Mouse (Mus musculus): ENCODE results near the gene Syt7. TPM values are rescaled to one million over a fixed set of nuclear protein-coding genes. Genes with fewer than 3 reads are reported as not detected.

Syt7 gene
- polyA plus RNA-seq, 1 experiment from 2014 or later, result 2.0 TPM

GRCm38 (mm10) chr19:10454718-10455436 is 66.0 kb downstream of the Syt7 start:
- H3K4me3 ChIP-seq (ENCODE audit: low read depth, low read length), result no peak overlapping the region
- no peak overlapping the region for H3K9ac ChIP-seq (ENCODE audit: low read depth, low read length)
- H3K4me1 ChIP-seq (ENCODE audit: control insufficient read depth, insufficient read depth, low read length), result peaks cover 5% of the 10 kb centered on the region
- H3K27me3 ChIP-seq (replicated peaks; ENCODE audit: control insufficient read depth, insufficient read depth, low read length), result peaks cover 58% of the 10 kb centered on the region
- H3K36me3 ChIP-seq (ENCODE audit: control insufficient read depth, insufficient read depth, low read length), result no peaks in the 10 kb centered on the region
- H3K9me3 ChIP-seq (ENCODE audit: control insufficient read depth, low read length), result no peaks in the 10 kb centered on the region
- ATAC-seq (ENCODE audit: low read depth), result no peak
- H3K4me2 ChIP-seq (ENCODE audit: low read depth, low read length), result no peak overlapping the region
- 66% methylated on average over 4 of the region's 4 CpGs for WGBS
- no peak for DNase-seq (ENCODE audit: low spot score)
- H3K27ac ChIP-seq (replicated peaks; ENCODE audit: low read depth, low read length), result no peak overlapping the region

- Histone ChIP-seq H3K9ac (ENCODE audit: low read depth, low read length) (no peak overlapping the region), H3K36me3 (ENCODE audit: control insufficient read depth, insufficient read depth, low read length) (no peaks in the 10 kb centered on the region), H3K4me2 (ENCODE audit: low read depth, low read length) (no peak overlapping the region), H3K4me1 (ENCODE audit: control insufficient read depth, insufficient read depth, low read length) (peaks cover 5% of the 10 kb centered on the region), H3K9me3 (ENCODE audit: control insufficient read depth, low read length) (no peaks in the 10 kb centered on the region), H3K4me3 (ENCODE audit: low read depth, low read length) (no peak overlapping the region), H3K27me3 (replicated peaks; ENCODE audit: control insufficient read depth, insufficient read depth, low read length) (peaks cover 62% of the 10 kb centered on the region), H3K27ac (replicated peaks; ENCODE audit: low read depth, low read length) (no peak overlapping the region)
- DNase-seq (ENCODE audit: low spot score) (no peak), ATAC-seq (ENCODE audit: low read depth) (no peak)
- WGBS, result 73% methylated on average over 3 of the region's 3 CpGs
Observed at GRCm38 (mm10) chr19:10455437-10455806, 66.5 kb downstream of the Syt7 start.

DNA sequence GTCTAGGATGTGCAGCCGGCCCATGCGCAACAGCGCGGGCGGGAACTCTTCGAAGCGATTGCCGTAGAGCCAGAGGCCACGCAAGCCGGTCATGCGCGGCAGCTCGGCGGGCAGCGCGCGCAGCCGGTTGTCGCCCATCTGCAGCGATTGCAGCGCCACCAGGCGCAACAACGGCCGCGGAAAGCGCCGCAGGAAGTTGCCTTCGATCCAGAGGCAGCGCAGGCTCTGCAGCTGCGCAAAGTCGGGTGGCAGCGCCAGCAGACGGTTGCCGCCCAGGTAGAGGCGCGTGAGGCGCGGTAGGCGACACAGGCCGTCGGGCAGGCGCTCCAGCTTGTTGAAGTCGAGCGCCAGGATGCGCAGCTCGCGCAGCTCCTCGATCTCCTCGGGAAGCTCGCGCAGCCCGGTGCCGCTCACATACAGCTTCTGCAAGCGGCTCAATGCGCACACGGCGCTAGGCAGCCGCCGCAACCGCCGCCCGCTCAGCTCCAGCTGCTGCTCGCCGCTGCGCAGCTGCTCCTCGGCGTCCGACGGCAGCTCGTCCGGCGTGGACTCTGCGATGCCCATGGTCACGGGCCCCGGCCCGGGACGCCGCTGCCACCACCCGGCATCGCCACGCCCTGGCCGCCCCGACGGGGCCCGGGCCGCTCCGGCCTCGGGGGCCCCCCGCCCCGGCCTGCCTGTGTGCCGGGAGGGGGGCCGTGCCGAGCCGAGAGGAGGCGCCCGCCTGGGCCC is 68.0 kb downstream of the Syt7 start, which contains the start of gene Lrrc10b:
TSS of gene Lrrc10b (minus strand) at position 722 of the 732 bp plus-strand sequence.
- WGBS, result under 1% methylated on average over 52 of the region's 96 CpGs
- Histone ChIP-seq H3K9ac (ENCODE audit: low read depth, low read length) (peak within 1 kb of the TSS; percentile 54), H3K27ac (replicated peaks; ENCODE audit: low read depth, low read length) (0 out of 2 replicates have a peak within 1 kb of the TSS, but pooled peaks have one; percentile 10)

DNA sequence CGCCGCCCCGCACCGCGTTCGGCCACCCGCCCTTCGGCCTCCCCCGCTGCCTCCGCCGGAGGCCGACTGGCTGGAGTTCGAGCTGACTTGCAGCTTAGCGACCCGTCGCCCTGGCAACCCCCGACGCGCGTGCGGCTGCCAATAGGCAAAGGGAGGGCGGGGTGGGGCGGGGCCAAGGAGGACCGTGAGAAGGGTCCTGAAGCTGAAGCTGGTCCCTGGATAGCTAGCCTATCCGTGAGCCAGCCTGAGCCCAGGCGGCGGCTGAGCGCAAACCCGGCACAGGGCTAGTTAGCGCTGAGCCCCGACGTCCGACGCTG is 68.6 kb downstream of the Syt7 start:
- H3K9ac ChIP-seq (ENCODE audit: low read depth, low read length), result peak overlapping the region; percentile 54
- 1% methylated on average over 21 of the region's 34 CpGs for WGBS

More for the DNA sequence above, 68.0 kb downstream of the Syt7 start, which contains the start of gene Lrrc10b:
- DNase-seq (ENCODE audit: low spot score), result peak; percentile 80
- Histone ChIP-seq H3K36me3 (ENCODE audit: control insufficient read depth, insufficient read depth, low read length) (no peaks in the 10 kb centered on the region), H3K9me3 (ENCODE audit: control insufficient read depth, low read length) (no peaks in the 10 kb centered on the region), H3K4me1 (ENCODE audit: control insufficient read depth, insufficient read depth, low read length) (peaks cover 5% of the 10 kb centered on the region), H3K27me3 (replicated peaks; ENCODE audit: control insufficient read depth, insufficient read depth, low read length) (peaks cover 66% of the 10 kb centered on the region), H3K4me2 (ENCODE audit: low read depth, low read length) (peak within 1 kb of the TSS; percentile 93), H3K4me3 (ENCODE audit: low read depth, low read length) (peak within 1 kb of the TSS; percentile 53)
- peak; percentile 77 for ATAC-seq (ENCODE audit: low read depth)

GRCm38 (mm10) chr19:10458096-10458495 is 69.2 kb downstream of the Syt7 start:
- 23% methylated on average over 8 of the region's 8 CpGs for WGBS
- Histone ChIP-seq H3K9ac (ENCODE audit: low read depth, low read length) (no peak overlapping the region), H3K9me3 (ENCODE audit: control insufficient read depth, low read length) (no peaks in the 10 kb centered on the region), H3K27ac (replicated peaks; ENCODE audit: low read depth, low read length) (no peak overlapping the region), H3K4me2 (ENCODE audit: low read depth, low read length) (peak overlapping the region; percentile 93), H3K4me3 (ENCODE audit: low read depth, low read length) (peak overlapping the region; percentile 53), H3K36me3 (ENCODE audit: control insufficient read depth, insufficient read depth, low read length) (no peaks in the 10 kb centered on the region), H3K4me1 (ENCODE audit: control insufficient read depth, insufficient read depth, low read length) (peaks cover 8% of the 10 kb centered on the region), H3K27me3 (replicated peaks; ENCODE audit: control insufficient read depth, insufficient read depth, low read length) (peaks cover 70% of the 10 kb centered on the region)
- DNase-seq (ENCODE audit: low spot score) (peak; percentile 72), ATAC-seq (ENCODE audit: low read depth) (no peak)

More for the DNA sequence above, 68.6 kb downstream of the Syt7 start:
- Histone ChIP-seq H3K27ac (replicated peaks; ENCODE audit: low read depth, low read length) (no peak overlapping the region), H3K4me1 (ENCODE audit: control insufficient read depth, insufficient read depth, low read length) (peaks cover 7% of the 10 kb centered on the region), H3K4me3 (ENCODE audit: low read depth, low read length) (peak overlapping the region; percentile 53), H3K27me3 (replicated peaks; ENCODE audit: control insufficient read depth, insufficient read depth, low read length) (peaks cover 67% of the 10 kb centered on the region), H3K9me3 (ENCODE audit: control insufficient read depth, low read length) (no peaks in the 10 kb centered on the region), H3K4me2 (ENCODE audit: low read depth, low read length) (peak overlapping the region; percentile 93), H3K36me3 (ENCODE audit: control insufficient read depth, insufficient read depth, low read length) (no peaks in the 10 kb centered on the region)
- ATAC-seq (ENCODE audit: low read depth) (peak; percentile 93), DNase-seq (ENCODE audit: low spot score) (peak; percentile 94)

DNA sequence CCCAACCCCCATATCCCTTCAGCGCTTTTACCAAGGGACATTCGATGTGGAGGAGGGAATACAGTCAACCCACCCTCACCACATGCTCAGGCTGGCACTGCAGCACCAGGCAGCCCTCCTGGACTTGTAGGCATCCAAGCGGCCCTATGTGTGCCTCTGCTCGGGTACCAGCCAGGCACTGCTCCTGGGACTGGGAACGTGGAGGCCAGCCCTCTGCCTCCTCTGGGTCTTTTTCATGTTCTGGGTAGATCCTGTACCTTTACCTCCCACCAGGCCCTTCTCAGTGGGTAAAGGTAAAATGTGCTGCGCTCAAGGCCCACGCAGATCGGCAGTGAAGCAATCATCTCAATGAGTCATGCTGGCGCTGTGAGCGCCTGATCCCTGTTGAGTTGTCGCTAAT is 71.0 kb downstream of the Syt7 start:
- H3K36me3 ChIP-seq (ENCODE audit: control insufficient read depth, insufficient read depth, low read length), result no peaks in the 10 kb centered on the region
- peaks cover 8% of the 10 kb centered on the region for H3K4me1 ChIP-seq (ENCODE audit: control insufficient read depth, insufficient read depth, low read length)
- ATAC-seq (ENCODE audit: low read depth), result no peak
- no peak overlapping the region for H3K4me2 ChIP-seq (ENCODE audit: low read depth, low read length)
- H3K27me3 ChIP-seq (replicated peaks; ENCODE audit: control insufficient read depth, insufficient read depth, low read length), result peaks cover 65% of the 10 kb centered on the region
- no peak overlapping the region for H3K9ac ChIP-seq (ENCODE audit: low read depth, low read length)
- H3K4me3 ChIP-seq (ENCODE audit: low read depth, low read length), result no peak overlapping the region
- no peak for DNase-seq (ENCODE audit: low spot score)
- no peak overlapping the region for H3K27ac ChIP-seq (replicated peaks; ENCODE audit: low read depth, low read length)
- no peaks in the 10 kb centered on the region for H3K9me3 ChIP-seq (ENCODE audit: control insufficient read depth, low read length)
- WGBS, result 39% methylated on average over 11 of the region's 11 CpGs

DNA sequence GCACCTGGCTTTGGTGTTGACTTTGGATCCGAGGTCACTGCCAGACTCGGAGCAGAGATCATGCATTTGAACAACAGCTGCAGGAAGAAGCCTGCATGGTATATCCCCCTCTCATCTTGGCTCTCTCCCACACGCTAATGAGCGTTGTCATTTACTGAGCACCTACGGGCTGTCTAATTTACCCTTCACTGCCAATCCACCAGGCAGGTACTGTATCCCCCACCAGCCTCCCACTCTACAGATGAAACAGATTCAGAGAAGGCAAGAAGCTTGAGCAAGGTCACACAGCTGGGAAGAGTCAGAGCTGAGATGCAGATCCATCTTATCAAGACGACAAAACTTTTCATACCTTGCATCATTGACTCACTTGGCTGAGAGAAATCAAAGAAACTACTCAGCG is 72.7 kb downstream of the Syt7 start:
- Histone ChIP-seq H3K4me1 (ENCODE audit: control insufficient read depth, insufficient read depth, low read length) (peaks cover 8% of the 10 kb centered on the region), H3K4me2 (ENCODE audit: low read depth, low read length) (no peak overlapping the region), H3K9ac (ENCODE audit: low read depth, low read length) (no peak overlapping the region), H3K9me3 (ENCODE audit: control insufficient read depth, low read length) (no peaks in the 10 kb centered on the region), H3K27me3 (replicated peaks; ENCODE audit: control insufficient read depth, insufficient read depth, low read length) (peaks cover 48% of the 10 kb centered on the region), H3K27ac (replicated peaks; ENCODE audit: low read depth, low read length) (no peak overlapping the region), H3K4me3 (ENCODE audit: low read depth, low read length) (no peak overlapping the region), H3K36me3 (ENCODE audit: control insufficient read depth, insufficient read depth, low read length) (no peaks in the 10 kb centered on the region)
- DNase-seq (ENCODE audit: low spot score) (no peak), ATAC-seq (ENCODE audit: low read depth) (no peak)
- 37% methylated on average over 5 of the region's 7 CpGs for WGBS

GRCm38 (mm10) chr19:10464427-10464826 is 75.5 kb downstream of the Syt7 start:
- no peak for DNase-seq (ENCODE audit: low spot score)
- 20% methylated on average over 4 of the region's 4 CpGs for WGBS
- Histone ChIP-seq H3K27me3 (replicated peaks; ENCODE audit: control insufficient read depth, insufficient read depth, low read length) (peaks cover 21% of the 10 kb centered on the region), H3K4me2 (ENCODE audit: low read depth, low read length) (no peak overlapping the region), H3K9ac (ENCODE audit: low read depth, low read length) (no peak overlapping the region), H3K27ac (replicated peaks; ENCODE audit: low read depth, low read length) (no peak overlapping the region), H3K9me3 (ENCODE audit: control insufficient read depth, low read length) (no peaks in the 10 kb centered on the region), H3K4me1 (ENCODE audit: control insufficient read depth, insufficient read depth, low read length) (0 out of 2 replicates have a peak, but pooled peaks cover 3% of the 10 kb centered on the region), H3K4me3 (ENCODE audit: low read depth, low read length) (no peak overlapping the region), H3K36me3 (ENCODE audit: control insufficient read depth, insufficient read depth, low read length) (no peaks in the 10 kb centered on the region)
- ATAC-seq (ENCODE audit: low read depth), result no peak
